Mouse (Mus musculus) heart, adult 8-10 months (tissue): ENCODE data around the gene Ap3b1. TPM values are rescaled to one million over a fixed set of nuclear protein-coding genes. Genes with fewer than 3 reads are reported as not detected.

Experiments used
- DNase-seq: peaks from one replicate; pipeline ENCODE4 v3.0.0; 2022; ENCODE audit warnings: low spot score
- total RNA-seq, 4 experiments: library from RNA; stranded (reverse); gene quantifications; 2 replicates each; pipeline ENCODE4 v1.2.4; 2022

Gene Ap3b1
- total RNA-seq, 4 experiments from 2014 or later = 24.8 to 30.2 (median 27.5) TPM

DNA sequence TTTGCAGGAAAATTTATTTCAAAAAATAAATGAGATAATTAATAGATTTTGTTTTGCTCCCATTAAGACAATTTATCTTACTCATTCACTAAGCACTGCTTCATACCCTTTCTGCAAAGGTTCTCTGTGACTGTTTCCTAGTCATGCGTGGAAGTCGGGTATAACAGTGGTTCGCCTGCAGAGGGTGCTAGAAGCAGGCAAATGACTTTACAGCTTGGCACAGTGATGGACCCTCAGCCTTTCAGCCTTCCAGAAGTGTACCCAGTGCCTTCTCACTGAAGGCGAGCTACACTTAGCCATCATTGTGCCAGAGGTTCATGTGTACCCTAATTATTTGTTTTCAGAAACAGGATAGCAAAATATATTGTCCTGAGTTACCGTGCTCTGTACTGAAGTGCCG, 92.5 kb downstream of the Ap3b1 start:
- peak; percentile 20 for DNase-seq

DNA sequence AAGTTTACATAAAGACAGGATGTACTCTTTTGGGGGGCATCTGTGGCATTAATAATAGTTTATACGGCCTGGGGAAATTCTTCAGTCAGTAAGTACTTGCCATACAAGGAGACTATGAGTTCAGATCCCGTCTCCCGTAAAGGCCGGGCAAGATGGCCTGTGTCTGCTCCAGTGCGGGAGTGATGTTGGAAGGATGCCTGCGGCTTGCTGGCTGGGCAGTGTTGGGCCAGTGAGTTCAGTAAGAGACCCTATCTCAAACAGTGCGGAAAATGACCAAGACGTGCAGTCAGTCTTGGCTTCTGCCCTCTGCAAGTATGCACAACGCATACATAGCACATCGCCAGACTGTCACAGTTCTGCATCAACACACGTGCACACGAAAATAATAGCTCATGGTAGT, 95.4 kb downstream of the Ap3b1 start:
- no peak for DNase-seq

DNA sequence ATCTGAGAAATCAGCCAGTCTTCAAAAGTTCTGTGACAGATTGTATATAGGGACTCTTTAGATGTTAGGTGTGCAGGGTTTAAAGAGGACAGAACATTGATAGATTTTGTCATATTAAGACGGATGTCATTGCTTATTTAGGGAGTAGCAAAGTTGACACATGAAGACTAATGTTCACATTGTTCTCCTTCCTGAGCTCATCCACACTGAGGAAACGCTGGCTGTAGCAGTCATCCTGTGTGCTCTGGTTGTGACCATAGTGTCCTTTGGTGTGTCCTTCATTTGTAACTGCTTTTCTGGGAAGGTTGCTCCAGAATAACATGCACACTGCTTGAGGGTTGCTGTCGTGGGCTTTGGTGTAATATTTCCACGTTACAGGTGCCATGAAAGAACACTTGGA, 100.4 kb downstream of the Ap3b1 start:
- no peak for DNase-seq

DNA sequence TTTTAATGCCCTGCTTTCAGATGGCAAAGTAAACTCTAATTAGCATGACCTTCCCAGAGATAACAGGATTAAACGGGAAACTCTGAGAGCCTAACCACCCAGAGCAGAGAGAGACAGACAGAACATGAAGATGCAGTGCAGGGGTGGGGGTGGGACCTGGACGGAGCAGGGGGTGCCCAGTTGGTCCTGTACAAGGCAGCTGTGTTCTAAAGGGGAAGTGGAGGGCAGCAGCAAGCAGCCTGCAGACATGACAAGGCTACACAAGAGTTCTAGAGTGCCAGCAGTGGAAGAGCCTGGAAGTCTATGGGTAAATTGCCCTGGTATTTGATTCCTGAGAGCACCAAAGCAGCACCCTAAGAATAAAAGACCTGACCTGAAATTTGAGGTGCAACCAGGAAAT, 105.5 kb downstream of the Ap3b1 start:
- no peak for DNase-seq

DNA sequence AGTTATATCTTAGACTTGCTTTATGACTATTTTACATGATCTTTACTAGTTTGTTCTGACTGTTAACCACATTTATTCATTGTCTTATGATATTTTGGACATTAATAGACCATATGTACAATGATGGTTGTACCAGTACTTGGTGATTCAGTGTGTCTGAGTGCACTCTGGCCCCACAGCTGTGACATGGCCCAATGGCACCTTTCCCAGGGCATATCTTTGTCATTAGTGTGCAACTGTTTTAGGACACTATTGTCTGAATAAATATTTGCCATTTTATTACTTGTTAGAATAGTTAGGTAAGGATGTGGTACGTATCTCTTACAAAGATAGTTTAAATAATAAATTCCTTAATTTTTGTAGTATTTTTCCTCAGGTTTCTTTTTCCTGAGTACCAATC, 109.8 kb downstream of the Ap3b1 start:
- DNase-seq = no peak

DNA sequence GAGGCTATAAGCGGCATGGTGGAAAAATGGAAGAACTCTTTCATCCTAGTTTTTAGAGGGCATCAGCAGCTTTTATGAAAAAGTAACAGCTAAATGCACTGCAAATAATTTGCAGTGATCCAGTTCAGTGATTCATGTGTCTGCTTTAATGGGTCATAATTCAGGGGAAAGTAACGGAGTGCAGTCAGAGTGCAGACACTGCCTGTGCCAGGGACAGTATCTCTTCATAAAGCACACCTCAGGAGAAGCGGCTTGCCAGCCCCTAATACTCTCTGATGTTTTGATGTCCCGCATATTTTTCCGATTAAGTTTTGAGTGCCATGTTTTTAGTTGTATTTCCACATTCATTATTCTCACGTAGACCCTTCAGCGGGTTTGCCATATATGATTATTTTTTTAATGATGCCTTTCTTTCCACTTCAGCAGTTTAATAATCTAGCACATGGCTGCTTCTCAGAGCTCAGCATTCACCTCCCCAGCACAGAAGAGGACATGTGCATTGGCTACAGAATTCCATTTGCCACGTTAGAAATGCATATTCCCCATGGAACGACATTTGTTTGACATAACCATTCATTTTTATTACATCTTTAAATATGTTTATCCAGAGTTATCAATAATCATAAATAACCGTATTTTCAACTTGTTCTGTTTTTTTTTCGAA, 112.4 kb downstream of the Ap3b1 start:
- no peak for DNase-seq

DNA sequence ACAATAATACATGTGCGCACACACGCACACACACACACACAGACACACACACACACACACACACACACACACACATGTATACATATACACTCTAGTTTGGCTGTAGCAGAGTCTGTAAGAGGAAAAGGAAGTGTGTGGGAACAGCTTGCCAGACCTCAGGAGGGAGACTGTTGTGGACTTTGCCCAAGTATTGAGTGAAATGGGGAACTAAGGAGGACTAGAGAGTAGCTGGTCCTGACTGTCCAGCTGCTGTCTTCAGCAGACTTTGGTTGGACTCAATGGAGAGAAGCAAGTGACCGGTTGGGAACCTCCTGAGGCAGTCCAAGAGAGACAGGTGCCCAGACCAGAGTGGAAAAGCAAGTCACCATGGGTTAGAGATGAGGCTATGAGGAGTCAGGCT, 117.4 kb downstream of the Ap3b1 start:
- no peak for DNase-seq

DNA sequence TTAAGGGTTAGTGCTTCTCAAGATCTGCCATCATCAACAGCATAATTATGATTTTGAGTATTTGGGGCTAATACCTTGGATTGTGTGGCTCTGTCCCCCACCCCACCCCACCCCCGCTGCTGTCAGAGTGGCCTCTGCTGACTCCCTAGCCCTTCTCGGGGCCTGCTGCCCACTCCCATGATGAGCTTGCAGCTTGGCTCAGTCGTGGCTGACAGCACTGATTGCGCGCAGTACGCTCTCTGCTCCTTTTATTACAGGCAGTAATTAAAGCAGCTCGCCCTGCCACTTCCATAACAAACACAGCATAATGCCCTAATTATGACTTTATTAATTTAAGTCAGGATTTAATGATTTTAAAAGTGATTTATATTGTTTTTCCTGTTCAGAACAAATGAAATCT, 121.5 kb downstream of the Ap3b1 start:
- no peak for DNase-seq

DNA sequence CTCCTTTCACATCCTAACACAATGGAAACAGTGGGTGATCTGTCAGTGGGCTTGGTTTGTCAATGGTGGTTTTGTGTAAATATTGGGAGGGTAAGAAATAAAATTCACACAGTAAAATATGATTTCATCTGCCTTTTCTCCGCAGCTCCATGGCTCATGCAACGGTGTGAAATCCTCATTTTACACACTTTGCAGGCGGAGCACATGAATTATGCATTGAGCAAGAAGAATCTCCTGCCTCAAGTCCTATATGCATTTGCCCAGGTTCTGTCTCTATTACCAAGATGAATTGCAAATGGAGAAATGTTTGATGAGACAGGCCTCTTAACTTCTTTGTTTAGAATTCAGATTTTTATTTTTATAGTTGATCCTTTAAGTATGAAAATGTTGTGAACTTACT, 131.9 kb downstream of the Ap3b1 start:
- DNase-seq = no peak

DNA sequence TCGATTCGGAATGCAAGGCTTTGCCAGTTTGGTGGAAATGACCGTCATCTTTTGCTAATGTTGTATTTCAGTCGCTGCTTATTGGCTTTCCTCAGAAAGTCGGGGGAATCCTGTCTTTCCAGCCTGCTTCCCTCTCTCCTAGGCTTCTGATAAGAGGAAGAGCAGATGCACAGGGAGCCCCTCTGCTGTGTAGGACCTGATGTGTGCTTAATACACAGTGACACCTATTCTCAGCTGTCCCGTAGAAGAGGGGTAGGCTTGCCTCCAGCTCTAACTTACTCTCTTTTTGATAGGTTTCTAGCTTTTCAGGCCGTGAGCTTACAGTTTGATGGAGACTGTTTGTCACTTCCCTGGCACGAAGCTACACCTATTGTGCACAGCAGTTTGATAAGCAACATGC, 132.4 kb downstream of the Ap3b1 start:
- no peak for DNase-seq

DNA sequence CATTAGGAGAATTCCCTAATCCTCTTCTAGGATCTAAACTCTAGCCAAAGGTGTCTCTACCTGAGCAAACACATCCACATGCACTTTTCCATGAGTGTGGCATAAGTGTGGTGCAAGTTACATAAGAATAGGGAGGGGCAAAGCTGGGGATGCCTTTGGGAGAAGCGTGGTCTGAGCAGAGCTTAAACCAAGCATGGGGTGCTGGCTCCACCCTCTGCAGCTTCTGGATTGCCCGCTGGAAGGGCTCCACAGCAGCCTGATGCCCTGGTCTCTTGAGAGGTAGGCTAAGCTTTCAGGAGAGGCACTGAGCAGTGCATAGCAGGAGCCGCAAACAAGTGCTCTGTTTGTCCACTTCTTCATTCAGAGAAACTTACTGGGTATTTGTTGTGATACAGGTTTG, 138.8 kb downstream of the Ap3b1 start:
- DNase-seq = no peak

DNA sequence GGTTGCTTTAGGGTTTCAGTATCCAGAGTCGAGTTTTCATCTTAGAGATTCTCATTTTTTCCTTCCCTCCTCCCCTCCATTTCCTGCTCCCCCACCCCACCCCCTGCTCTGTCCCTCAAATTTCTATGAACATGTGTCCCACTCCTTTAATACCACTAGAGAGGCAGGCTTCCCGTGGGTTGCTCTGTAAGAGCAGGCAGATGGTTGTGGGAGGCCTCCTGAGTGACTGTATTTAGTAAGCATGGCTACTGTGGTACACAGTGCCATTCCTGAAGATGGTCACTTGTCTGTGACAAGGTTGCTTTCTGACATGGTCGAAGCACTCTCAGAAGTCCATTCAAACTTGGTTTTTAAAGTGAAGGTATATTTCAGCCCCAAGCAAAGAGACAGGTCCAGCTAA, 147.7 kb downstream of the Ap3b1 start:
- no peak for DNase-seq

DNA sequence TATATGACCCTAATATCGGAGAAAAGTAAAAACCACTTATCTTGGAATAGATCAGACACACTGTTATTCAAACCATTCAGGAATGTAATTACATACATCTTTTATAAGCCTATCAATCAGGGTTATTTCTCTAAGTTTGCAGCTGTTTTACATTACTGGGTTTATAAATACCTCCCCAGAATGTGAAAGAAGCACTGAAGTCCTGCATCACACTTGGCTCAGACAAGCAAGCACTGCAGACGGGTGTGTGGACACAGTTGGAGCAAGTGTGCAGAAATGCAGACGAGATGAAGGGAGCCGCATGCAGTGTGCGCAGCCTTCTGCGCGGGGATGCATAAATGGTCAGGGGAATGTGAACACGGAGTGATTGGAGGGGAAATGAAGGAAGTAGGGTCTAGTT, 149.6 kb downstream of the Ap3b1 start:
- DNase-seq = no peak

DNA sequence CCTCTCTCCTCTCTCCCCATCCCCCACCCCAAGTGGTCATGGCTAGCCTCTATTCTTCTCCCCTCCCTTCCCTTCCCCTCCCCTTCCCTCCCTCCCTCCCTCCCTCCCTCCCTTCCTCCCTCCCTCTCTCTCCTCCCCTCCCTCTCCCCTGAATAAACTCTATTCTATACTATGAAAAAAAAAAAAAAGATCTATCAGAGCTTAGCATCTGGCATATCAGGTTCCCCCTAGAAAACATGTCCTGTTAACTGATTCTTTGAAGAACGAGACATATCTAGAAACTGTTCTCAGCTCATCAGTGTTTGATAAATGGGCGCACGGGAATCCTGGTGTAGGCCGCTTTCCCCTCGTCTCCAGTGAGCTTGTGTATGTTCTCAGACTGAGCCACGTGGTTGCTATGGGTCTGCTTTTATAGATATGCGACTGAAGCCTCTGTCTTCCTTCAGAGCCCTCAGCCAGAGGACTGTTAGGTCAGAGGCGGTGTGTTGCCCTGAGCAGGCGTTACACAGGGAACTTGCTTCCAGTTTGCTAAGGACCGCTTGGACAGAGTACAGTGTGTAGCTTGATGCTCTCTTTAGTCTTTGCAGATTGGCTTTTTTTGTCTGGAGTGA, 154.5 kb downstream of the Ap3b1 start:
- DNase-seq = no peak

DNA sequence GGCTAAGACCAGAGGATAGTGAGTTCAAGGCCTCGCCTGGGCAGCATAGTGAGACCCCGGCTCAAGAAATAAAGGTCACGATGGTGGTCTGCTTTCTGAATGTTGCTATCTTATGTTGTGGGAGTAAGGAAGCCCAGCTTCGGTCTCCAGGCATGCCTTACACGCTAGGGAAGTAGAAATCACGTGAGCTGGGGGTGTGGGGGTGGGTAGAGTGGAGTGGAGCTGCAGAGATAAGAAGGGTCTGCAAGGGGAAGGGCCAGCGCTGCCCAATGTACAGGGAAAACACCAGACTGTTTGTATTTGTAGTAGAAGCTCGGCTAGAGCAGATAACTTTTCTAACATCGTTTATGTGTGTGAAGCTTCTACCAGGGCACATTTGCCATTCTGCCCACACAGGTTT, 155.1 kb downstream of the Ap3b1 start:
- no peak for DNase-seq

DNA sequence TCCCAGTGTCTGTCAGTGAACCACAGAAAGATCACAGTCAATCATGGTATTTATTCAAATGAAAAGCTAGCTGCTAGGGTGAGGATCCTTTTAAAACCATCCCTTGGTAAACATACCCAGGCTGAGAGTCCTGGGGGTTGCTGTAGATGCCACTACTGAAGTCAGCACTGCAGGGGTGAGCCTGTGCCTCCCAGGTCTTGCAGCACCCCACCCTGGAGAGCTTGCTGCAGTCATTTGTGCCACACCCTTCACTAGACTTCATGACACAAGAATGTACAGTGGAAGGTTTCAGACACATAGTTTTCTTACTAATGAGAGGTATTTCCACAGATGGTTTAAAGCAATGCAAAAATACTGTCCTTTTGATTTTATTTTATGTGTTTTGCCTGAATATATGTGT, 156.2 kb downstream of the Ap3b1 start:
- no peak for DNase-seq

DNA sequence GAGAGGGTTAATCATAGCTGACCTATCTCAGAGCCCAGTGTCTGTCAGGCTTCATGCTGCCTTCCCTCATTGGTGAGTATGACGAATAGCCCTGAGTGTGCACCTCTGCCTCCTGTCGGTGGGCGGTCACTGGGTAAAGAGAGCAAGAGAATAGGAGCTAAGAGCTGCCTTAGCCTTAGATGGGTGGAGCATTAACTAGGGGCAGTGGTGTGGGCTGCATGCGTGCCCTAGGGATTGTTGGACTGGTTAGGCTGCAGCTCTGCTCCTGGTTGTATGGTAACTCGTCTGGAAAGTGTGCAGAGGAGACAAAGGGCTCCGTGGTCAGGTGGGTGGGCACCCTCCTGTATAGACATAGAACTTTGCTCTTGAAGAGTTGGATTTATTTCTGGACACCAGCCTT, 157.8 kb downstream of the Ap3b1 start:
- no peak for DNase-seq

DNA sequence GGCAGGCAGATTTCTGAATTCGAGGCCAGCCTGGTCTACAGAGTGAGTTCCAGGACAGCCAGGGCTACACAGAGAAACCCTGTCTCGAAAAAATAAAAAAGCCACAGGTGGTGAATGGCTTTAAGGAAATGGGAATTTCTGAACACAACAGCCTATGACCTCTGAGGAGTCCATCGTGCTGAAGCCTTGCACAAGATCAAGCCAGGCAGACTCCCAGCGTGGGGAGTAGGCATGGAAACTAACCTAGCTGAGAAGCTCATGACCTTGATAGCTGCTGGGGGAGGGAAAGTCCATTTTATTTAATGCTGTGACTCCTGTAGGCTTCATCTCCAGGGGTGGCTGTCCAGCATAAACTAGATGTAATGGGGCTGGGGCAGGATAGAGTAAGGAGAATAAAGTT, 159.4 kb downstream of the Ap3b1 start:
- DNase-seq = no peak

DNA sequence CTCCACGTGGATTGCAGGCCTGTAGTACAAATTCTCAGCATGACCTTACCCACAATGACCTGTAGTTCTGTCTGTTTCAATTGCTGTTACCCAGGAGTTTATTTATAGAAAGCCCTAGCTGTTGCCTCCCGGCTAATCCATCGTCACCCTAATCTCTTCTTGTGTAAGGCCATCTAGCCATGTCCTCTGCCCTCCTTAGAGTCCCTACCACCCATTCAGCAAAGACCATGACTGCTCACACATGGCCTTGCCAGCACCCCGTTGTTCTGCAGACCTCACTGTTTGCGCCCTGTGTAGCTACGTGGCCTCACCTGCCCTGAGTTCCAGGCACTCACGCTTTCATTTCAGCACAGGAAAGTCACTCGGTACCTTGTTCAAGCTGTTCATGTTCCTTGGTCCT, 160.5 kb downstream of the Ap3b1 start:
- no peak for DNase-seq

DNA sequence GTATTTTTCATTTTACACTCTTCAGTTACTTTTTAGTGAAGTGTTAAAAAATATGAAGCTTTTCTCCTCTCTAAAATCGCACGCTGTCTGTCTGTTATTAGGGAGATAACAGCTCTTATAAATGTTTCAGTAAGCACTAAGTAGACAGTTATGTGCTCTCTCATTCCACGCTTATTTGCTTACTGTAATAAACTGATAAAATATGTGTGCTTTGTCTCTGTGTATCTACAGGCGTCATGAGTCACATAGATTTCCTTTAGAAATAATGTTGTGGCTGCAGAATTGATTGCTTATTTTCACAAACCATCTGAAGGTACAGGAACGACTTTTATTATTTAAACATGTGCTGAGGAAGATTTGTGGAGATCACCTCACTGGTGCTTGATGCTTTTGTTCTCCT, 164.5 kb downstream of the Ap3b1 start:
- DNase-seq = no peak

DNA sequence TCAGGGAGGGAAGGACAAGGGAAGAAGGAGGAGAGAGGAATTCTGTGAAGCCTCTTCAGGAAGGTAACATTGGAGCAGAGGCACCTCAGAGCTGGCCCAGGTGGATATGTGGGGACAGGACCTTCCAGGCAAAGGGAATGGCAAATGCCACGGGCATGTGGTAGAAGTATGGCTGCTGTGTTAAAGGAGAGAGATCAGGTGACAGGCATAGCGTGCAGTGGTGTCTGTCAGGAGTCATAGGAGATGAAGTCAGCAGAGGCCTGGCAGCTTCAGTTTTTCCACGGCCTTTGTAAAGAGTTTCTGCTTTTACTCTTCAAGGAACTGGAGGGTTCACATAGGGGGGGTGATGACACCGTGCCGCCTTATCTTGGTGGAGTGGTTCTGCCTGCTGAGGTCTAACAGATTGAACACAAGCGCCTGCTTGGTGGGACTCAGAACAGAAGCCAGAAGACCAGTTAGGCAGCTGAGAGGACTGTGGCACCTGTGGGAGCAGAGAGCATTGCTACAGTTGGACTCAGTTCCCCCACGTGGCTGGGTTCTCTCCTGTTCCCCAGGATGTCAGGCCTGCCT, 166.0 kb downstream of the Ap3b1 start:
- DNase-seq = no peak

DNA sequence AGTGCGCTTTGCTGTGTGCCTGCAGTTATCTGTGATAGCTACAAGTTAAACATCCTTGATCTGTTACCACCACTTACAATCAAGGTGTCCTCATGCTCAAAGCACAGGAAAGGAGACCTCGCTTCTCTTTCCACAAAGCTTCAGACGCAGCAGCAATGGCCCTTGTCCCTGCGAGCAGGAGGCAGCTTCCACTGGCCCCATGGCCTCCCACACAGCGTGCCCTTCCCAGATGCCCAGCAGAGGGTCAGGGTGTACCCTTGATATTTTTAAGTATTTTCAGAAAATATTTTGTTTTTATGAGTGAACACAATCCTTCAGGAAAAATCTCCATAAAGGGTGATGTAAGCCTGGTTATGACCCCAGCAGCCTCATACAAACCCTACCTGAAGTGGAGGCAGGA, 170.4 kb downstream of the Ap3b1 start:
- no peak for DNase-seq

DNA sequence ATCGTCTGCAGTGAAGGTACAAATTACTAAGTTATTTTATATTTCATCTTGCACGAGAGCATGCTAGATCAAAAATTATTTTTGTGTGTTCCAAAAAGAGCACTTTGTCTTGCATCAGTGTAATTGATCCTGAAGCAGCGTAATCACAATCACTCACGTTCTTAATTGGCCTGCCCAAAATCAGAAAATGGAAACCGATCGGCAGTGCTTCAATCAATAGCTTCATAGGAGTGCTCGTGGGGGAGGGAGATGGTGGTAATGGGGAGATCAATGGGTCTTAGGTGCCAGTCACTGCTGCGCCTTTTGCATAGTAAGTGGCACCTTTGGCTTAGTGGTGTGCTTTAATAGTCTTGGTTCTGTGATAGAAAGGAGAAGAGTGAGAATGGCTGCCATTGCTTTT, 174.8 kb downstream of the Ap3b1 start:
- no peak for DNase-seq

DNA sequence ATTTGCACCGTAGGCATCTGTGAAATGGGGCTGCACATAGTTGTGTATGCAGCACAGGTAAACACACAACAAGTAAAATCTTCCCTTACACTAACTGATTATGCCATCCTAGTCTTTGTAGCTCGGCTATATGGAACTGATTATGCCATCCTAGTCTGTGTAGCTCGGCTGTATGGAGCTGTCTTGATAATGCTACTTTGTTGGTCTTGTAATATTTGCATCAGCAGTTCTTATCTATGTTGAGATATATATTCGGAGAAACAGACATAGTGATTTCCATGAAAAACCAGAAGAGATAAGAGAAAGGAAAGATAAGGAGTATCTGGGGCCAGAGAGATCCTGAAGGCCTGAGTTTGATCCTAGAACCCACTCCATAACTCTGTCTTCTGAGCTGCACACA, 178.6 kb downstream of the Ap3b1 start:
- no peak for DNase-seq
